Mouse (Mus musculus): ENCODE results near the gene Tspan5. TPM values are rescaled to one million over a fixed set of nuclear protein-coding genes. Genes with fewer than 3 reads are reported as not detected.

The Tspan5 gene
- polyA plus RNA-seq, 1 experiment from 2014 or later = 2.6 TPM

DNA sequence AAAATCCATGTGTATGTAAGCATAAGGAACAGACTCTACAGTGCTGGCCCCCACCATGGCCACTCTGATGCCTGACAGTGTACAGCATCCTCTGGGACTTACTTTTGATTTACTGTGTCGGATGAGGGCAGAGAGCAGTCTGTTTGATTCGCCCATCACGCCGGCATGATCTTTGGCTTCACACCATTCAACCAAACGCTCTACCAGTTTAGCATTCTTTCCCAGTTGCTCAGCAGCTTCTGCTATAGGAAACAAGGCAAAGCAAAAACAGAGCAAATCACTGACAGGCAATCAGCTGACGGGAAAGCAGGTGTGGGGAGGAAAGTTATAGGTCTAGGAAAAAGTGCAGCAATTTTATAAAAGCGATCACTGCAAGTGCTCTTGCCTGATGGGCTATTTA is 213.2 kb downstream of the Tspan5 start:
- WGBS (ENCODE audit: insufficient replicate concordance) = 82% methylated on average over 7 of the region's 7 CpGs
- Histone ChIP-seq H3K4me3 (ENCODE audit: low read depth, low read length) (no peak overlapping the region), H3K4me1 (ENCODE audit: control insufficient read depth, low read depth, low read length) (no peaks in the 10 kb centered on the region), H3K27me3 (ENCODE audit: control insufficient read depth, insufficient read depth, low read depth, low read length) (no peaks in the 10 kb centered on the region), H3K9ac (ENCODE audit: low read depth, low read length) (no peak overlapping the region), H3K27ac (ENCODE audit: low read length) (no peak overlapping the region), H3K36me3 (ENCODE audit: control insufficient read depth, insufficient read depth) (peaks cover 7% of the 10 kb centered on the region), H3K9me3 (replicated peaks; ENCODE audit: control insufficient read depth, low read length) (no peaks in the 10 kb centered on the region), H3K4me2 (ENCODE audit: low read depth, low read length) (no peak overlapping the region)
- no peak for ATAC-seq (ENCODE audit: low read depth)

Other genes starting within 250 kb of the Tspan5 start
- gene Eif4e, start 216.0 kb upstream of the Tspan5 start, polyA plus RNA-seq (2015; fragmentation: Nextera tagmentation; extraction: Ambion mirVana) = 133 and 145 TPM in 2 replicates